Mouse (Mus musculus) heart, adult 8-10 months (tissue): ENCODE results near the gene Lrrn2. TPM values are rescaled to one million over a fixed set of nuclear protein-coding genes. Genes with fewer than 3 reads are reported as not detected.

Experiments
- DNase-seq: peaks from one replicate; pipeline ENCODE4 v3.0.0; 2022; ENCODE audit warnings: low spot score
- total RNA-seq, 4 experiments: library from RNA; stranded (reverse); gene quantifications; 2 replicates each; pipeline ENCODE4 v1.2.4; 2022

Gene Lrrn2
- total RNA-seq, 4 experiments from 2014 or later = 3.8 to 6.3 (median 4.7) TPM

- no peak for DNase-seq
Observed at GRCm38 (mm10) chr1:132885701-132886100, 5.6 kb downstream of the Lrrn2 start.

DNA sequence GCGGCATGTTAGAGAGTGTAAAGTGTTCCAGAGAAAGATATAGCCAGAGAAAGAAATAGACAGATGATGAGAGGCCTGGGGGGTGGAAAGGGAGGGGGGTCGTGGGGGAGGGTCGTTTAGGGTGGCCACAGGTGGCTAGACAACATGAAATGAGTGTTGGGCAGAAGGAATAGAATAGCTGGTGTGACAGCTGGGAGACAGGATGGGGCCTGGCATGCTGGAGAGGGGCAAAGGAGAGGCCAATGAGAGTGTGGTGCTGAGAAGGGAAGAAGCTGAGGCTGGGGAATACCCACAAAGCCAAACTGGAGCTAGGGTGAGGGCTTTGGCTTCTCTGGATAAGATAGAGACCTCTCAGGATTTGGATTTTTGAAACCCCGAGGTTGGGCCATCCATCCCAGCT is 6.6 kb downstream of the Lrrn2 start:
- DNase-seq = no peak

- no peak for DNase-seq
Observed at GRCm38 (mm10) chr1:132888811-132889210, 8.7 kb downstream of the Lrrn2 start.

DNA sequence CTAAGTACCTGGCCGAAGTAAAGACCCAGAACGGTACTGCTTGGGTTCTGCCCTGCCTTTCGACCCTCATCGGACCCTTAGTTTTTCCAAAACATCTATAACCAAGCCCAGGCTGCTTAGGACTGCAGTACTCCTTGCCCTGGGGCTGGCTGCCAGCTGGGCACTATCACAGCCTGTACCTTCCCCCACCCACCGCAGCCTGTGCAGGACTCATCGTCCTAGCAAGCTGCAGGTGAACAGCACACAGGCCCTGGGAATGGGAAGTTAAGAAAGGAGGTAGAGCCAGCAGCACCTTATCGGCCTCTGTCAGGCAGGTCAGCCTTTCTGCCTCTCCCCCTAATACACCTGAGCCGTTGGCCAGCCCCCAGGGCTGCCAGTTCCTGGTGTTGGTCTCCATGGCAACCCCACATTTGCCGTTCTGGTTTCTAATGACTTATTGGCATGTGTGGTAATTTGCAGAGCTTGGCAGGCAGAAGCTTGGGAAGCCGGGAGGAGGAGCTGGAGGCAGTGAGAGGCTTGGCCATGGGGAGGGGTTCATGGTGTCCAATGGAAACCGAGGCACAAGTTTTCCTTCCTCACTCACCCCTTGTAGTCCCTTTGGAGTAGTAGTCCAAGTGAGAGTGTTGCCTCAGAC is 10.2 kb downstream of the Lrrn2 start:
- DNase-seq = no peak

DNA sequence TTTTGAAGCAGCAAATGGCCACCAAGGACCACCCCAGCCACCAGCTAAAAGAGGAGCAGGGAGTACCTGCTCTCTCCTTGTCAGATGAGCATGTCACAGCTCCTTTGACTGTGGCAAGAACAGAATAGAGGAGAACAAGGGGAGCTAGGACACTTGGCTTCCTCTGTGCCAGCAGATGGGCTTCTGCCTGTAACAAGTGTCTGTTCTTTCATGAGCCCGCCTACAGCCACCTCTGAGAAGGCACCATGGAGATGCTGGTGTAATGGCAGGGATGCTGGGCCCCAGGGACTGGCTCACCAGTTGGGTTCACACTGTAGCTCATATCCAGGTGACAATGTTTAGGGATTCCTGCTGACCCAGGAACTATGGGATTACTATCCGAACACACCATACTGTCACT is 12.0 kb downstream of the Lrrn2 start:
- DNase-seq = no peak

- no peak for DNase-seq
Observed at GRCm38 (mm10) chr1:132893311-132894077, 13.4 kb downstream of the Lrrn2 start.

DNA sequence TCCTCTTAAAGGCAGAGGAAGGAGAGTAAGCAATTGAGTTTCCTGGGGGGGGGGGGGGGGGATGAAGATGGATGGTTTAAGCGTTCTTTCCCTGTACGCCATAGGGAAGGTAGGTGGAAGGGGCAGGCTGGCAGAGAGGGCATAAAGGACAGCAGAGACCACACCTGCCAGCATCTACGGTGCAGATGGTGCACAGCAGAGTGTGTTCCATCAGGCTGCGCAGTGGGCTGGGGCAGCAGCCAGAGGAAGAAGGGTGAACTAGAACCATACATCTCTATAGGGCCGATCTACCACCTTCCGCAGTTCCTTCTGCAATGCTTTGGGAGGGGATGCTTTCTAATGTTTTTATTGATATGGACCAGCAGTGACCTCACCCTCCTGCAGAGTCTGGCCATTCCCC is 19.0 kb downstream of the Lrrn2 start:
- DNase-seq = no peak

DNA sequence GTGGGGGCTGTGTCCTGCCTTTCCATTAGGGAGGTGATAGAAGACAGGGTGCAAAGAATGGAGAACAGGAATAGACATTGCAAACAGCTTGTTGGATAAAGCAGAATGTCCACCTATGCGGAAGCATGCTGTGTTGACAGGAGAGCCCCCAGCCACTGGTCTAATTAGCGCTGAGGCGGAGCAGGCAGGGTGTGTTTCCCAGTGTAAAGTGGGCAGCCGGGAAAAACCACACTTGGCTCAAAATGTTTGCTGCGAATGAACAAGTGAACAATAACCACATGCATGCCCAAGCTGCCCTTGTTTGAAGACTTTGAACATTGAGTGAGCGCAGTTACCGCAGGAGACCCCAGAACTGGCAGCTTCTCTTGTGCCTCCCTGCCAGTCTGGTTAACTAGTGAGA is 19.6 kb downstream of the Lrrn2 start:
- DNase-seq = no peak

- DNase-seq = no peak
Observed at GRCm38 (mm10) chr1:132900945-132901344, 20.9 kb downstream of the Lrrn2 start.

GRCm38 (mm10) chr1:132903519-132903918 is 23.4 kb downstream of the Lrrn2 start:
- DNase-seq = no peak

DNA sequence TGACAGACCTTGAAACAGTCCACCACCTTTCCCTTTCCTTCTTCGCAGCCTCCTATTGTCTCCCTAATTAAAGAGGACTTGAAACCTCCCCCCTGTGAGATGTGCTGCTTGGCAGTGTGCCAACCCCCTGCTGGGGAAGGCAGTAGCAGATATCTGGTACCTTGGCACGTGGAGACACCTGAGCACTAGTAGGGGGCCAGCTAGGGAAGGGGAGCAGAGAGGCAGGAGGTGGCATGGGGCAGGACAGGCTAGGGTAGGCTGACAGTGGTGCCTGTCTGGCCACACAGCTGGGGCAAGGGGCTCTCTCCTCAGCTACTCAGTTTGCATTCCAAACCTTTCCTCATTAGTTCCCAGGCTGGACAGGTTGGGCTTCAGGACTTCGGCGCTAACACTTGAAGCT is 29.0 kb downstream of the Lrrn2 start:
- no peak for DNase-seq

GRCm38 (mm10) chr1:132909951-132910350 is 29.9 kb downstream of the Lrrn2 start:
- DNase-seq = no peak

- no peak for DNase-seq
Observed at GRCm38 (mm10) chr1:132910414-132911041, 30.5 kb downstream of the Lrrn2 start.

- no peak for DNase-seq
Observed at GRCm38 (mm10) chr1:132915849-132916493, 35.9 kb downstream of the Lrrn2 start.

- DNase-seq = no peak
Observed at GRCm38 (mm10) chr1:132917554-132917953, 37.5 kb downstream of the Lrrn2 start.

GRCm38 (mm10) chr1:132918117-132918680 is 38.1 kb downstream of the Lrrn2 start:
- DNase-seq = no peak

- DNase-seq = no peak
Observed at GRCm38 (mm10) chr1:132919258-132919657, 39.2 kb downstream of the Lrrn2 start.

DNA sequence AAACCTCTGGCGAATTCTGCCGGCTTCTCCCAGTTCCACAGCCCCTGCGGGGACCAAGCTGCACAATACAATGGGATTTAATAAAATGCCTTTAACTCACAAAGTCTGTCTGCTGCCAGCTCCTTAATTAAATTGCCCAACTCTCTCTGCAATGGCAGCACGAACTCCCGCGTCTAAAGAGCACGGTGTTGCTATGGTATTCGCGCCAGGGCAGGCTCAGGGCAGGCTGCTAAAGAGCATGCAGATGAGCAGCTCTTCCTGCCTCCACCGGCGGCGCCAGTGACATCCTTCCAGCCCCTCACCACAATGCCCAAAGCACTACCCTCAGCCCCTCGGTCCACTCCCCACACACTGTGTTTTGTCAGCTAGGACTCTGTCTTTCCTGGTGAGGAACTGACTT is 41.0 kb downstream of the Lrrn2 start:
- DNase-seq = no peak

DNA sequence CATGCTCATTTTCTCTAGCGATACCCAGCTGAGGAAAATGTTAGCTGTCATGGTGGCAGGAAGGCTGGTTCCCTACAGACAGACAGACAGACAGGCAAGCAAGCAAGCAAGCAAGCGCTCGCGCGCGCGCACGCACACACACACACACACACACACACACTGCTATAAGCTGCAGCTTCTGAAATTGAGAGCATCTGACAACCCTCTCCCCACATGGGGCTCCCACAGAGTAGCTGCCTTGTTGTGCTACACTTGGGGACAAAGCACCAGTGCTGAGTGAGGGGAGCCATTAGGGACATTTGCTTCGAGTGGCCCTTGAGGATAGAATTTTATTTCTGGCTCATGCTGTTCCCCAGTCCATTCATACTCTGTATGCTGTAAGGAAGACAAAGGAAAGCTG is 42.2 kb downstream of the Lrrn2 start:
- no peak for DNase-seq

DNA sequence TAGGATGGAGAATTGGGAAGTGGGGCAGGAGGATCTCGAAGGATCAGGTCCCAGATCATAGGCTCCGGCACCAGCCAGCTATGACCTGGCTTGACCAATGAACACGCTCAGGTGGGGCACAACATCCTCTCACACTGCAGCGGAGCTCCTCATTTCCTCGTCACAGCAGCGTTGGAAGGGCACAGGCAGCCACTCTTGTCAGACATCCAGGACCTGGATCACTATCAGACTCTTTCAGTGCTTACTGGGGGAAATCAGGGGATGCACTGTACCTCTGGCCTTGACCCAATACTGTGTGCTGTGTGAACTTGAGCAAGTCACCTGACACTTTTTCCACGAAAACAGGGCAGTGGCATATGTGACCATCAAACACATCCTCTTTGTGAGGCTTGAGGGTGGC is 45.2 kb downstream of the Lrrn2 start:
- DNase-seq = no peak

- no peak for DNase-seq
Observed at GRCm38 (mm10) chr1:132928032-132928906, 48.2 kb downstream of the Lrrn2 start.
